In genomic region chr10:68279516-68280501, GRCm38 (mm10) we compare ENCODE assay signal across 8 mouse cellular contexts. TPM values are rescaled to one million over a fixed set of nuclear protein-coding genes. Genes with fewer than 3 reads are reported as not detected.
DNase-seq lines count a peak whose midpoint lies in the region; ATAC-seq lines count a peak whose summit lies in the region.

No protein-coding gene starts in this region.

- ATAC-seq in activated CD4-positive, CD25-positive, alpha-beta regulatory T cell, adult 4 months: peak; percentile 9
- no peak for ATAC-seq in erythroid progenitor cell, adult 5-6 weeks (replicated peaks; ENCODE audit: low FRiP score, poor library complexity, severe bottlenecking)

- intact Hi-C loops in left cerebral cortex, postnatal 14 days (cut with DNase I): loop anchor here (5.0 kb wide), 3 partner anchors 113 to 283 kb away; no protein-coding TSS in a partner anchor

- peak; percentile 77 to 80 for DNase-seq in cerebellum, postnatal 36 days
- peak; percentile 62 for DNase-seq in gastrocnemius, postnatal 10 days
- DNase-seq in induced T-regulatory cell, adult 2 months (ENCODE audit: low read depth): peak; percentile 81
- DNase-seq in left cerebral cortex, postnatal 14 days (ENCODE audit: low spot score in 2 of 2): peak; percentile 73 to 75
- peak; percentile 52 to 70 for DNase-seq in right cerebral cortex, postnatal 36 days (ENCODE audit: low spot score in 2 of 2)

- no peaks in the 10 kb centered on the region for H3K36me3 ChIP-seq in megakaryocyte, embryonic 14.5 days (replicated peaks; ENCODE audit: low read length)

- H3K4me3 ChIP-seq in megakaryocyte, embryonic 14.5 days (replicated peaks): peak overlapping the region; percentile 92

- H3K4me1 ChIP-seq in megakaryocyte, embryonic 14.5 days: peaks cover 48% of the 10 kb centered on the region

- no peaks in the 10 kb centered on the region for H3K9me3 ChIP-seq in megakaryocyte, embryonic 14.5 days

- H3K27me3 ChIP-seq in megakaryocyte, embryonic 14.5 days (replicated peaks): no peaks in the 10 kb centered on the region

RNA-seq across cellular contexts. Expression of gene Arid5b, which starts 1.3 kb away (rescaled TPM):
- 10 to 100 TPM; 42.4 to 46.4 TPM for polyA plus RNA-seq in activated CD4-positive, CD25-positive, alpha-beta regulatory T cell, adult 4 months (2017; shearing (Covaris generic))
- 10 to 100 TPM; 24.8 to 30.5 TPM for total RNA-seq in gastrocnemius, postnatal 10 days (2021)
- 10 to 100 TPM; 24.3 to 25.8 TPM for total RNA-seq in left cerebral cortex, postnatal 14 days (2021)
- 0.57 and 0.63 TPM in 2 replicates for polyA plus RNA-seq in megakaryocyte, embryonic 14.5 days (2012; ENCODE audit: insufficient read depth, low replicate concordance)
- 7.1 and 7.9 TPM in 2 replicates for total RNA-seq in erythroid progenitor cell, adult 5-6 weeks (2015; ENCODE audit: low replicate concordance)
- 1.9 and 3.9 TPM in 2 replicates for total RNA-seq in erythroid progenitor cell, adult 5-6 weeks (2017; ENCODE audit: low replicate concordance)
